Mouse (Mus musculus): ENCODE measurements at regions not wholly inside any gene's neighbourhood (a gene's known extent, or its start where the extent isn't known, plus 50 kb on each side); places are given as distances from the start of the nearest gene placed in this dataset.

DNA sequence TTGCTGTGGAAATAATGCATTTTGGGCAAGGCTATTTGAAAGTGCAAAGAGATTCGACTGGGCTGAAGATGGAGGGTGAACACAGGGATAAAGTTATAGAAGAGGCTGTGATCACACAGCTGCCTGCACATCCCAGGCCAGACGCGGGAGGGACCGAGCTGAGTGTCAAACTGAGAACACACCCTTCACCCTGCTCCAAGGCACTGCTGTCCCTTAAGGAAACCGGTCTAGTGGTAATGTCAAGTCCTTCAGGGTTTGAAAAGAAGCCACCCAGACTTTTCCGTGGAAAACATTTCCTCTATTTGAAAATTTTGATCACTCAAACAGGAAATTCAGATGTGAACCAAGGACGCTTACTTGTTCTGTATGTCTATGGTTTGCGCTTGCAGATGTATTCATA, 134.6 kb downstream of the Gm11011 start:
- no peak for DNase-seq (ENCODE audit: low spot score in 2 of 2)

DNA sequence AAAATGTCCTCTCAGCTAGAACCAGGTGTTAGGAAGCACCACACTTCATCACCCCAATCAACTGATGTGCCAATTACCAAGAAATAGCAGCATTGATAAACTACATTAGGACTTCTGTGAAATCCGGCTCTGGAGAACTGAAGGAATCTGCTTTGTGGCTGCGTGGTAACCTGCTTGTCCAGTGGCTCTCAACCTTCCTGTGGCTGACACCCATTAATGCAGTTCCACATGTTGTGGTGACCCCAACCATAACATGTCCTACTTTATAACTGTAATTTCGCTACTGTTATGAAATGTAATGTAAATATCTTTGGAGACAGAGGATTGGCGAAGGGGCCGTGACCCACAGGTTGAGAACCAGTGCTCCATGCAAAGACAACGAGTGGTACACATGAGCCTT, 136.7 kb downstream of the Gm11011 start:
- DNase-seq (ENCODE audit: low spot score in 2 of 2) = no peak

DNA sequence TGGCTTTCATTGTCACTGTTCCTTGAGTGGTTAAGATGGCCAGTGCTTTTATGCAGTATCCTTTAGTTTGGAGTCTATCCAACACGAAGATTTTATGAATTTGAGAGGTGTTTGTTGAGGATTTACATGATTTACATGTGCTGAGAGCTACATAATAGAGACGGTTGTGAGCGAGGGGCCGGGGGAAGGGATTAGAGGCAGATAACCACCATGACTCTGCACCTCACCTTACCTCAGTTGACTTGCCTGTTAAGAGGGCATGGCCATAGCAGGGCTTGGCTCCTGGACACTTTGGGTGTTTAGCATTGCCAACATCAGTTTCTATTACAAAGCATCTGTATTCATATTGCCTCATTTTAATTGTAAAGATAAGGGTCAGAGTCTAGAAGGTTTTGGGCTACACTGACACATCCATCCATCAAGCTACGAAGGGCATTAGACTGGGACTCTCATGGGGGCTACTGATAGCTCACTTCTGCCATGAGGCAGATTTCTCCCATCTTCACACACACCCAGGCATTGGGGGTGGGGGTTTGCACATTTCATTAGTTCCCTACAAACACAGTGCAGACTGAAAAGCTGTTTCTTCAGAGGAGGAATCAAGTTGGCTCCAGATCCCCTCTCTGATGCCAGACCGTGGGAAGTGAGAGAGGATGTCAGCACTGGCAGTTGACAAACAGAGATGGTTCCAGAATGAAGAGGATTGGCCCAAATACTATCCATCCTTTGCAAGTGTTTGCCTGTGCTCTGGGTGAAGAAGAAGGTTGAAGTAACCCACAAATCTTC, 139.9 kb downstream of the Gm11011 start:
- DNase-seq (ENCODE audit: low spot score in 2 of 2) = no peak

DNA sequence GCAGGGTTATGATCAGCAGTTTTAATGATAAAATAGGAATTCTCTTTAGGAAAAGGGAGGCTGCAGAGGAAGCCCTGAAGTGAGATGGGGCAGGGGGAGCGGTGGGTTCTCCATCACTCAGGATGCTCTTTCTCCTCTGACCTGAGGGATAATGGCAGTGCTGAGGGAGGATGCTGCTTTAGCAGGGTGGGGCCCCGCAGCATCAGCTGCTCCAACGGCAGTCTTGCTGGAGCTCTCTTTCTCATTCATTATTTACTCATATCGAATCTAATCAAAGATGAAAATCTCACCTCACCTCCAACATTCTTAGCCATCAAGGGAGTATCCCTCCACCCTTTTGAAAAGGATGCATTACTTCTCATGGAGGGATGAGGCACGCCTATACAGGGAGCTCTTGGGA, 141.7 kb downstream of the Gm11011 start:
- no peak for DNase-seq (ENCODE audit: low spot score in 2 of 2)

DNA sequence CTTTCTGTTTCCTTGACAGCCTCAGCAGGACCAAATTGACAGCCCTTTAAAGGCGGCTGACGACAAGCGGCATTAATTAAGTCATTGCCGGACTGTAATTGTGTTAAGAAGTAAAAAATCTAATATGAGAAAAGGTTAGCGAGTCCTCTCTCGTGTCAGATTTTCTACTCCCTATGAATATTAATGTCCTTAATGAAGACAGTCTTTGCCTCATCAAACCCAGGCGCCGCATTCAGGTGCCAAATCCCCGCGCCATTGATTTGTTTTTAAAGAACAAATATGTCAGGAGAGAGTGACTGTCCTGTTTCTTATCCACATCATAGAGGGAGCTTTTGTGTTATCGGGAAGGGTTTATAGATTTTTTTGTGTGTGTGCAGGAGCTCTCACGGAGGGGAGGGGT, 142.2 kb downstream of the Gm11011 start:
- no peak for DNase-seq (ENCODE audit: low spot score in 2 of 2)

DNA sequence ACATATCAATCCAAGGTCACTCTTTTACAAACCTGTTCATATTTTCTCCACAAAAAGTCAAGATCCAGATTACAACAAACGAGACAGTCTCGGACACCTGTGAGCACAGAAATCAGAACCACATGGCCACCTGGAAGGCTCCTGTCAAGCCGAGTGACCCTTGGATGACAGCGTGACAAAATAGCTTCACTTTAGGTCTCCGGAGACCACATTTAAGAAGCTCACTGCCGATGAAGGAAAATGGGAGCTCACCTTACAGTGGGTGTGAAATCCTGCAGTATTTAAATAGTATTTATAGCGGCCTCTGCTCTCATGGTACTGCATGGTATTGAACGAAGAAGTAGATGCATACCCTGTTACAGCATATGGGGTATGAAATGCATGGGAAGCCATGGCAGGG, 144.3 kb downstream of the Gm11011 start:
- DNase-seq (ENCODE audit: low spot score in 2 of 2) = no peak

DNA sequence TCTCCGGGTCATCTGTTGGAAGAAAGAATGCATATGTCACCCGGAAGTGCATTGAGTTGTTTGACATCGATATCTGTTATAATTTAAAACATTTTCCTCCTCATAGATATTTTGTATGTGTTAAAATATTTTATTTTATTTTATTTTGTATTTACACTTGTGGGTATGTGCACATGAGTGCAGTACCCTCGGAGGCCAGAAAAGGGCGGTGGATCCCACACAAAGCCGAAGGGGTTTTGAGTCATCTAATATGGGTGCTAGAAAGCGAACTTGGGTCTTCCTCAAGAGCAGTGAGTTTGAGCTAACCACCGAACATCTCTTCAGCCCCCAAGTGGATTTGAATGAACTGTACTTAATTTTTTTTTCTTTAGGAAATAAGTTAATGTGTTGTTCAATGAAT, 156.0 kb downstream of the Gm11011 start:
- DNase-seq (ENCODE audit: low spot score in 2 of 2) = no peak

DNA sequence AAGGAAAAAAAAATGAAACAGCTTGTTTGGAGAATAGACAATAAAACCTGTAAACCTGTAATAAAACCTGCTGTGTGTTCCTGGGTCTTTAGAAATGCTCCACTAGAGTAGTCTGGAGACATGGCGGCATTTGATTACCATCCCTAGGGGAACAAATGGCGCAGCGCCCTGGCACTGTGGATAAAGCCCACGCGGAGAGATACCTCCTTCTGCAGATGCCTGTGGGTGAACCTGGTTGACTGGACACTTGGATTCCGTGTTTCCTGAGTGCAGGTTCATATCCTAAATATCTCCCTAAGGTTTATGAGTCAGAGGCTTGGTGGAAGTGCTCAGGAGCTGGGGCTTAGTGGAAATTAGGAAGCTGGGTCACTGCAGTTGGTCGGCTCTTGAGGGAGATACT, 158.1 kb downstream of the Gm11011 start:
- no peak for DNase-seq (ENCODE audit: low spot score in 2 of 2)

DNA sequence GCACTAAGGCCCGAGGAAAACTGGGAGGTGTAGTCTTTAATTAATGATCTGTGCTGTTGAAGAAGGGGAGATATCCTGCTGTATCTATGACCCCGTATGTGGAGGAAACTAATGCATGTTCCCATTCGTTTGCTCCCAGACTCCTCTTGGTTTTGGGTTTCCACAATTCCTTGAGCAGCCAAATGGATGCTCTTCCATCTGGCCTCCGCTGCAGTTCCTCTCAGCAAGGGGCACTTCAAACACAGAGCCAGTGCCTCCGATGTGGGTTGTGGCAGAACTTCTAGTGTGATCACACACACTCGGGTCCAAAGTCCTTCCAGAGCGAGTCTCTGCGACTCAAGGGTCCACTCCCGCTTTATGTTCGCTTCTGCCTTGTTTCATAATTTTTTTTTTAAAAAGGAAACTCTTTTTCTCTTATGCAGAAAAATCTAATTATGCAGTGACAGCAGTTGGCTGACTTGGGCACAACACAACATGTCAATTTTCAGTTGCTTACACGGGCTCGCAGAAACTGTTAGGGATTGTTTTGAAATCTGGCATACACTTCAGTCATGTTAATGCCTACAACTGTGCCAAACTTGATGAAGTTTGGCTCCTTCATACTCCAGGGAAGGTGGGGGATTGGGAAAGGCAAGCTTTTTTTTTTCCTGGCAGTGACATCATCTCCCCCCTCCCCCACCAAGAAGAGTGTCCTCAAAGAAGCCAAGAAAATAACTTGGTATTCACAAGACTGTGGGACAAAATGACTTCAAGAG, 163.2 kb downstream of the Gm11011 start:
- no peak for DNase-seq (ENCODE audit: low spot score in 2 of 2)

DNA sequence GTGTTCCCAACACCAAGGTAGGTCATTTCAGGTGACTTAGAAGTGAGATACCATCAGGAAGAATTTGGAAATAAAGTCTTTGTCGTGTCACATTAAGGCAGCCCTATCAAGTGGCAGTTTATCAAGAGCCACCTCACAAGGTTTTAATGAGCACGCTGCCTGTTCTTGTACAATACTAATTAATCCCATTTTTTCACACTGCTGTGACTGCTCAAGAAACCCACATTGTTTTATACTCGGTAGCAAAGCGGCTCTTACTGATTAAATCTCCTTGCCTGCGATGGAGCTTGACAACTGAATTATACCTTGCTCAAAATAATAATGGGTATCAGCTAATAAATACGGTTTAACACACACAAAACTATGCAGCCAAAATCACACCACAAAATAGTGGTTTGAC, 175.2 kb downstream of the Gm11011 start:
- no peak for DNase-seq (ENCODE audit: low spot score in 2 of 2)

DNA sequence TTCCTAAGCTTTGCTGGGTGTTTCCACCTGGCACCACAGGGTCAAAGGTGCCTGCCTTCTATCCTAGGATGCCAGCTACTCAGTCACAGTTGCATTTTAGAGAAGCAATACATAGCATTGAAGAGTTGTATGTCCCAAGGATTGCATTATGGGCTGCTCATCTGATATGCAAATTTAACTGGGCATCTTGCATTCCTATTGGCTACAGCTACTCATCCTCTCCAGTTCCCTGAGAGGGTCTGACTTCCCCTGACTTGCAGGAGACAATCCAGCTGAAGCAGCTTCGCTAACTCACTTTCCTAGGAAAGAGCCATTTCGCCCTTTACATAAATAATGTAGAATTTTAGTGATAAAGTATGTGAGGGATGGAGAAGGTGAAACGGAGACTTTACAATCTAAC, 177.5 kb downstream of the Gm11011 start:
- no peak for DNase-seq (ENCODE audit: low spot score in 2 of 2)

DNA sequence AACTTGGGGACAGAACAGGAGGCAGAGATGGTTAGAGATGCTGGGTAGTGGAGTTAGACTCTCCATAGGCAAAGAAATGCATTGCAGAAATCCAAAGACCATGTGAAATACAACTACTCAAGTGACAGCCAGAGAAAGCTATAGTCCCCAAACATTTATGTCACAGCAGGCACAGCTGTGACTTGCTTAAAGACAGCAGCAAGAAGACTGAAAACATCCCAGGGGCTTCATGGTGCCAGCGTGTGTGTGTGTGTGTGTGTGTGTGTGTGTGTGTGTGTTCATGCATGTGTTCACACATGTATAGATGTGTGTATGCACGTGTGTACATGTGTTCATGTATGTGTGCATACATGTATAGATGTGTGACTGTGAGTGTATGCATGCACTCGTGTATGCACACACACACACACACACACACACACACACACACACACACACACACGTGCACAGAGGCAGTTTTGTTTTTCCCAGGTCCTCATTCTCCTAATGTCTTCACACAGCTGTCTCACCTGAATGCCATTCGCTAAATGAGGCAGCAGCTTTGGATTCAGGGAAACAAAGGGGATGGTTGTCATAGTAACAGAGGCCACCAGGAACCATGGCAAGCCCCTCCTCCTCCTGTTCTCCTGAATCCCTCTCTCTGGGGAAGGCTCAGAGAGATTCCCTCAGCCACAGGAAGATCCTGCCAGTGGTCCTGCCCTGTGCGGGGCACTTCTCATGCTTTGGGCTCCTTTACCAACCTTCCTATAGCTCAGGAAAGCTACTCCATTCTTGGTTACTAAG, 182.4 kb downstream of the Gm11011 start:
- DNase-seq (ENCODE audit: low spot score in 2 of 2) = no peak

DNA sequence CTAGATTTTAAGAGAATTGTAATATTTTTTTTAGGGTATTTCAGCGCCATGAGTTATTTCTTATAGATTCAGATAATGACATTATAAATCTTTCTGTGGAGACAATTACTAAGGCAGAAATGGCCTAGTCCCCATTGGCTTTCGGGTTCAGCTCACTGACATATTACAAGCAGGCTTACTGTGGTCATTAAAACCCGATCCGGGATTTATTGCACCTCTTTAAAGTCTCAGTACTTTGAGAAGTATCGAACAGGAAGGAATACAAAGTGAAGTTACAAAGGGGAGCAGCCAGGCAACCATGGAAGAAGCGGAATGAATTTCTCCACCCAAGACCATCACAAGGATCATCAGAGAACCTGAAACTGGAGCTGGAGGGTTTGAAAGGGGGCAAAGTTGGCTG, 189.8 kb downstream of the Gm11011 start:
- no peak for DNase-seq (ENCODE audit: low spot score in 2 of 2)

DNA sequence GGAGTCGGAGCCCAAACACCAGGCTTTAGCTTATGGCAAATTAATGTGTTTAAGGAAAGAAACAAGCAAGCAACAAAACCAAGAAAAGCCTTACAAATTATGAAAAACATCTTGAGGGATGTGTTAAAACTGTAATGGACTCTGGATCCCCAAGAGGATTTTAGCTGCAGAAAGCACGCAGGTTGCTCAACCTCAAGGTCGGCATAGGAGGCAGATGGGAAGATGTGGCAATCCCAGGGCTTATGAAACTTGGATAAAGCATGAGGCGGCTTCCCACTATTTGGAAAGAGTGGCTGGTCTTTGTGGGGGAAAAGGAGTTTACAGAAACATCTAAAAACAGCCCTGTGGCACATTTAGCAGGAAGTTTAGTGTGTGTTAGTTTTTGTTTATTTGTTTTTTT, 190.5 kb downstream of the Gm11011 start:
- no peak for DNase-seq (ENCODE audit: low spot score in 2 of 2)

DNA sequence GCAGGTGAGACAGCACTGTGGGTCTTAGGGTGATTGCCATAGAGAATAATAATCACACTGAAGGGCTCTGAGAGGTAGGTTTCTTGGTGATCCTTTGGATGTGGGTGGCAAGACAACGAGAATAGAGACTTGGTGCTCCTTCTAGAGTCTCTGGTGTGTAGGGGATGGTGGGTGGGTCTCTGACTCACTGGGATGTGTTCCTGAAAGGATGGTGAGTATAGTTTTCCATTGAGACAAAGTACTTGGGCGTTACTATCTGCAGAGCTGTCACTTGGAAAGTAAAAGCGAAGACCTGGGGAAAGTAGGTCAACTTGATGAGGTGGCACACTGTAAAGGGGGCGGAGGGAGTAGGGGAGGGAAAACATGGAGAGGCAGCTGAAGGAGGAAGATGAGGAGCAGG, 191.3 kb downstream of the Gm11011 start:
- no peak for DNase-seq (ENCODE audit: low spot score in 2 of 2)

DNA sequence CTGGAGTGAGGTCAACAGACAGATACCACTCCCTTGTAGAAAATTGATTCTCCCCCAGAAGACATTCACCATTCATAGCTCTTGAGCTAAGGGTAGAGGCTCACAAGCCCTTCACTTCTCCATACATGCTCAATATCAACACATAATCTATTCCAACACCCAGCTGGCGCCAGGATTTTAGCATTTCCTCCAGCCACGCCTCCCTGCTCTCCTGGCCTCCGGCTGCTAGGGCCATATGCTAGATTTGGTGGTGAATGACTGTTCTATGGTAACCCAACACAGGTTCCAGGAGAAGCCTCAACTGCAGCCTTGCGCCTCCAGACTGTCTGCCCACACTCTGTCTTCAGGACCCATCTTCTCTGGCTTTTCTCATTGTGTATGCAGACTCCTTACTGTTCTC, 197.9 kb downstream of the Gm11011 start:
- no peak for DNase-seq (ENCODE audit: low spot score in 2 of 2)

DNA sequence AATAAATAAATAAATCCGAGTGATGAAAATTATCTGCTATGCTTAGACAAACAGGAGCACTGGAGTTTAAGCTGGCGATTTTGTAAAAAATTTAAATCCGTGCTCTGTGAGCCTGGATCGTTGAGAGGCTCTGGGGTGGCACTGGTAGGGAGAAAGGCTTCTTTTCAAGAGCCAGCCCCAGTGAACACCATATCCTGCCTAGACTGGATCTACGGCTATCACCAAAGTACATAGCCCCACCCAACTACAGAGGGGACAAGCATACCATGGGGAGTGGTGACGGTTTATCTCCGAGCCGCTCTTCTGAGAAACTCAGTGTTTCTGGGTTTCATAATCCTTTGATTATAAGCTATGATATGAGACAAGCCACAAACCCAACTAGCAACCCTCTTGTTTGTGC, 199.0 kb downstream of the Gm11011 start:
- no peak for DNase-seq (ENCODE audit: low spot score in 2 of 2)

DNA sequence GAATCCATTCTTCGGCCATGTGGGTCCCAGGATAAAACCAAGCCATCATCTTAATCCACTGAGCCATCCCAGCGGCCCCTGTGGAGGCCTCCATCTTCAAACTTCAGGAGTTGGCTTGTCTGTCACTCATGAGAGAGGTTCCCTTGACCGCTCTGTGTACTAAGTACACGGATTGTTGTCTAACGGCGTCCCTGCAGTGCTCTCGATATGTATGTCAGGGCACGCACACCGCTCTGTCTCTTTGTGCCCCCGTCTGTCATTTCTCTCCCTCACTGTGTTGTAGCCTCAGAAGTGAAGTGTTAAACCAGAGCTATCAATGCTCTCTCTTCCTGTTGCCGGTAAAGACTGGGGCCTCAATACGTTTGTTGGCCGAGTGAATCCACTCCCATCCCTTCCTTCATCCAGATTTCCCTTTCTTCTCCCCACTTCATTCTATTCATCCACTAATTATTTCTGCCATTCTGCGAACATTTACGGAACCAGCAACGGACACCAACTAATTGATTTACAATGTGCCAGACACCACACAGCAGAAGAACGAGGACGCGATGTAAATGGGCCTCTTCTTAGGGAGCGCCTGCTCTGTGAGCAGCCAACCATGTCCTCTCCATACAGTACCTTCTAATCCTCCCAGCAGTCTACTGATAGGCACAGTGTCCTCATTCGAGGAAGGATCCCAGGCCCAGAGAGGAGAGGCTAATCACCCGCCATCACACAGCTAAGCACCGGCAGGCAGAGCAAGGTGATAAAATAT, 199.6 kb downstream of the Gm11011 start:
- no peak for DNase-seq (ENCODE audit: low spot score in 2 of 2)

DNA sequence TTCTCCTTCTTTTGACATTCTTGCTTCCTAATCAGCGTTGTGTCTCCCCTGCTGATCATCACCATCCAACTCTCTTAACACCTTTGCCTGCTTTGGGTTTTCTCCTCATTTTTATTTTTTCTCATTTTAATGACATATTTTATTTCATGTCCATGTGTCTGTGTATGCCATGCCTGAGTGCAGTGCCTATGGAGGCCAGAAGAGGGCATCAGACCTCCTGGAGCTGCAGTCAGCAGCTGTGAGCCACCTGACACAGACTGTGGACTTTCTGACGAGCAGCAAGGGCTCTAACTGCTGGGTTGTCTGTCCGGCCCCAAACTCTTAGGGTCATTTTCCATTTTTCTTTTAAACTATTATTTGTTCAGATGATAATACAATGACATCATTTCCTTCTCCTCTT, 203.8 kb downstream of the Gm11011 start:
- no peak for DNase-seq (ENCODE audit: low spot score in 2 of 2)

DNA sequence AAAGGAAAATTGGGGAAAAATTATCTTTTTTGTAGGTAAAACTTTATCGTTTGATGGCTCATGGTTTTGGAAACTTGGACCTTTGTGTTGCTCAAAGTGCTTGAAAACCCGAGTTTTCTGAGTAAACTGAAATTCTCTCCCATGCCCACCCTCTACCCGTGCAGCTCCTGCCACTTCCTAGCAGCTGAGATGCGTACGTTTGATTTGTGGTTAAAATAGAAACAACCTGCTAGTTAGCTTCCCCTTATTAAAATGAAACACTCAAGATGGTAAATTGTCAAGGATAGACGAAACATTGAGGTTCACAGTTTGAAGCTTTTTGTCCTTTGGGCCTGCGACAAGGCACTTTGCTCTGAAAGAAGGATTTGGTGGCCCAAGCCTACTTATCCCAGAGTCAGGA, 214.5 kb downstream of the Gm11011 start:
- DNase-seq (ENCODE audit: low spot score in 2 of 2) = no peak

DNA sequence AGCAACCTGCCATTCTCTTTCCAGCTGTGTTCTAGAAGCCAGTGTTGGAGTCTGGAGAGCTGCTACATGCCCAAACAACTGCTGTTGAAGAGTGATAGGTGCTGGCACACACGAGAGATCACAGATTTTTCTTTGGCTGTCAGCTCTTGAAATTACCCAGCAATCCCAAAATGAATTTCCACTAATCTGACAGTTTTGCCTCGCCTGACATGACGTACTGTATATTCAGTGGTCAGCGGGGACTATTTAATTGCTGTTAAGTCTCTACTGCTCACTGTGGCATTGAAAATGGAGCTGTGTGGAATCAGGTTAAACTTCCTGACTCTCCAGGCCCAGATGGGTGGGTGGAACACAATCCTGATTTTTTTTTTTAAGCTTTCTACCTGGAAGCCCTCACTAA, 222.5 kb downstream of the Gm11011 start:
- DNase-seq (ENCODE audit: low spot score in 2 of 2) = no peak
